Mouse (Mus musculus) left cerebral cortex, postnatal 14 days (tissue): ENCODE measurements around the gene Gm4763. TPM values are rescaled to one million over a fixed set of nuclear protein-coding genes. Genes with fewer than 3 reads are reported as not detected.

ENCODE experiments used
- DNase-seq, 2 experiments: peaks; one replicate each; pipeline ENCODE4 v3.0.0; 2021 to 2022; ENCODE audit warnings: low spot score in 2 of 2, mixed read lengths in 1 of 2
- intact Hi-C: fragments of 180-260 bp; cut with DNase I; formaldehyde crosslinking; loops from one replicate; pipeline ENCODE4 v1.15.1; 2025
- total RNA-seq, 2 experiments: library from RNA; stranded (reverse); gene quantifications; 2 replicates each; pipeline ENCODE4 v1.2.3; 2021

Gene Gm4763
- total RNA-seq, 2 experiments from 2014 or later, result not detected

DNA sequence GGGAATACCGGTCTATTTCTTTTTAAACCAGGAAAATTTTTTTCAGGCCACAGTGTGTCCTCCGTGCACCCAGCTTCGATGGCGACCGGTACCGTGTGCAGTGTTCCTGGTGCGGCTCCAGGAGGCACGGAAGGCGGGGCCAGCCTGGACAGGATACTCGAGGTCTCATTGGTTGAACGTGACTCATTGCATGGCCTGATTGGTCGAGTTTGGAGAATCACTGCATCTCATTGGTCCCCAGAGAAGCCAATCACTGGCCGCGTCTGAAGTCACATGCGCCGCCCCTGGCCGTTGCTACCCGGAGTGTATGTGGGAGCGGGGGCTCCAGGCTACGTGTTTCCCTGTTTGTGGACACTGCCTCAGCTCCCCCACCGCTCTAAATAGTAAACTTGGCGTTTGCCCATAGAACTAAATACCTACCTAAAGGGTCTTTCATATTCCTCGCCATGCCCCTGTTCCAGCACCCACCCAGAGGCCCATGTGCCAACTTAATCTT, 54.7 kb downstream of the Gm4763 start:
- no peak for DNase-seq
- intact Hi-C loops, result loop anchor here (10.0 kb wide), 1 partner anchor 63 kb away; no protein-coding TSS in a partner anchor

Other genes with a start within 250 kb of the Gm4763 start
- gene Cadm4, start 244.9 kb downstream of the Gm4763 start, total RNA-seq, result 100 to 1,000 TPM; 282 to 289 TPM
- 10 to 100 TPM; 53.7 to 53.8 TPM for gene Zfp428, start 219.9 kb downstream of the Gm4763 start, total RNA-seq
- not detected for gene AC161166.1, start 214.5 kb downstream of the Gm4763 start, total RNA-seq
- gene Irgq, start 196.2 kb downstream of the Gm4763 start, total RNA-seq, result 10 to 100 TPM; 97.0 to 97.6 TPM
- not detected for gene Pinlyp, start 180.8 kb downstream of the Gm4763 start, total RNA-seq
- 10 to 100 TPM; 34.7 to 37.8 TPM for gene Xrcc1, start 180.6 kb downstream of the Gm4763 start, total RNA-seq
- gene Ethe1, start 139.4 kb downstream of the Gm4763 start, total RNA-seq, result 10 to 100 TPM in 1 of 2 experiments, 1 to 10 TPM in 1; 9.3 to 11.3 TPM
- gene Zfp575, start 139.3 kb downstream of the Gm4763 start, total RNA-seq, result 1 to 10 TPM; 6.9 to 7.2 TPM
- gene Phldb3, start 116.1 kb downstream of the Gm4763 start, total RNA-seq, result under 1 TPM in 1 of 2 experiments, not detected in 1; 0.42 TPM
- gene Lypd3, start 90.4 kb downstream of the Gm4763 start, total RNA-seq, result under 1 TPM; 0.48 to 0.53 TPM
- not detected for gene Tex101, start 50.2 kb downstream of the Gm4763 start, total RNA-seq
- not detected for gene BC049730, start 17.7 kb downstream of the Gm4763 start, total RNA-seq
- not detected for gene Cd177, start 33.4 kb upstream of the Gm4763 start, total RNA-seq
- gene Ceacam10, start 50.3 kb upstream of the Gm4763 start, total RNA-seq, result not detected
- gene Gm9844, start 135.3 kb upstream of the Gm4763 start, total RNA-seq, result not detected
- gene Lypd4, start 143.0 kb upstream of the Gm4763 start, total RNA-seq, result not detected
- not detected for gene Dmrtc2, start 143.1 kb upstream of the Gm4763 start, total RNA-seq
- gene Rps19, start 157.5 kb upstream of the Gm4763 start, total RNA-seq, result 100 to 1,000 TPM; 421 to 431 TPM
- gene Cd79a, start 170.5 kb upstream of the Gm4763 start, total RNA-seq, result under 1 TPM in 1 of 2 experiments, not detected in 1; 0.55 TPM
- 10 to 100 TPM; 80.3 to 89.2 TPM for gene Arhgef1, start 176.0 kb upstream of the Gm4763 start, total RNA-seq
- not detected for gene Gm4881, start 217.6 kb upstream of the Gm4763 start, total RNA-seq
- 100 to 1,000 TPM; 303 to 313 TPM for gene Rabac1, start 245.8 kb upstream of the Gm4763 start, total RNA-seq